Mouse (Mus musculus) spleen, postnatal 36 days (tissue): ENCODE data around the gene Erbb2.

Experiments used
- DNase-seq, 2 experiments: peaks; one replicate each; pipeline ENCODE4 v3.0.0; 2022; ENCODE audit warnings: low spot score in 2 of 2, mixed read lengths in 1 of 2

Gene Erbb2

DNA sequence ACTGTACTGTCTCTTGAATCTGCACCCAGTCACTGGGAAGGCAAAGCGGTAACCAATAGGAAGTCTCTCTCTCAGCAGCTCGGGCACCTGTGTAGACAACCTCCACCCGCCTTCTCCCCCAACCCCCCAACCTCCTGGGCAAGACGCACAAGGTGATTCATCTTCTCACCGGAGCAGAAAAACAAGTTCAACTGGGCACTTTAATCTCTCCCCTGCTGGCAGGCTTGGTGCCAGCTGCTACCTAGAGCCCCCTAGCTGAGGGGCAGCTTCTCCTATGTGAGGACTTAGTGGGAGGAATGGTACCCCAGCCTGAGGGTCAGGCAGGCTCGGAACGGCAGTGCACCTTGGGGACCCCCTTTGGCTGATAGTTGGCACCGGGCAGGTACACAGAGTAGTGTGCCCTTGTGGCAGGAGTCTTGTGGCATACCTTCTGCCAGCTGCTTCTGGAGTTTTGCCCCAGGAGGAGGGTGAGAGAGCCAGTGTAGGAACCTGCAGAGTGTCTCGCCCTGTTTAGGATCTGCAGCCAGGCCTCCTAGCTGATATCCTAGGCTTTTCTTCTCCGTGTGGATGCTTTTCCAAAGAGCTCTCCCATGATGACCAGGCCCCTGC, 6.8 kb downstream of the Erbb2 start:
- no peak for DNase-seq

DNA sequence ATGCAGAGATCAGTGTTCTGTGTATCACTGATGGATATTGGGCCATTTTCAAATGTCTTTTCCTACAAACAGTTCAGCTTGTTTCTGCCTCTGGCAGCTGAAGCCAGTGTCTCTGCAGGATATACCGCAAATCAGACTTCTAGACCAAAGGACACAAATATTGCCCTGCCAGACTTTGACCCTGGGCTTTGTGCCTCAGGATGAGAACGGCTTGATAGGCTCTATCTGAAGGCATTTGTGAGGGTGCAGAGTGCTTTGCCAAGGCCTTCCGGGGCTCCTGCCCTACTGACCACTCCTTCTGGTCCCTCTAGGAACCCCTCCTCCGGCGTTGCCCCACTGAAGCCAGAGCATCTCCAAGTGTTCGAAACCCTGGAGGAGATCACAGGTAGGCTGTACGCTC, 14.3 kb downstream of the Erbb2 start:
- no peak for DNase-seq

DNA sequence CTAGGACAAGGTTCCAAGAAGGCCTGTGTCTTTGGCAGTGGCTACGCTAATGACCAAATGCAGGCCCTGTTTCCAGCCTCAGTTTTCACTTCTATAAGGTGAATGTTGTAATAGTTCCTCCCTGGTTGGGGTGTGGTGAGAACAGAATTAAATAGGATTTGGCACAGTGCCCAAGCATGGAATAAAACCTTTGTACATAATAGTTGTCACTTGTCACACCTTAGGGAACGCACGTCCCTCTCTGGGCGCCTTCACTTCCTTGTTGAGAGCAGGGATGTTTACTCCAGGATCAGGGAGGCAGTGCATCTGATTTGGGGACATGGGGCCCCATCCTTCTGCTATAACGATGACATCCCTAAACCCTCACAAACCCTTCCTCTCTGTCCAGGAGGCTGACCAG, 16.2 kb downstream of the Erbb2 start:
- no peak for DNase-seq

DNA sequence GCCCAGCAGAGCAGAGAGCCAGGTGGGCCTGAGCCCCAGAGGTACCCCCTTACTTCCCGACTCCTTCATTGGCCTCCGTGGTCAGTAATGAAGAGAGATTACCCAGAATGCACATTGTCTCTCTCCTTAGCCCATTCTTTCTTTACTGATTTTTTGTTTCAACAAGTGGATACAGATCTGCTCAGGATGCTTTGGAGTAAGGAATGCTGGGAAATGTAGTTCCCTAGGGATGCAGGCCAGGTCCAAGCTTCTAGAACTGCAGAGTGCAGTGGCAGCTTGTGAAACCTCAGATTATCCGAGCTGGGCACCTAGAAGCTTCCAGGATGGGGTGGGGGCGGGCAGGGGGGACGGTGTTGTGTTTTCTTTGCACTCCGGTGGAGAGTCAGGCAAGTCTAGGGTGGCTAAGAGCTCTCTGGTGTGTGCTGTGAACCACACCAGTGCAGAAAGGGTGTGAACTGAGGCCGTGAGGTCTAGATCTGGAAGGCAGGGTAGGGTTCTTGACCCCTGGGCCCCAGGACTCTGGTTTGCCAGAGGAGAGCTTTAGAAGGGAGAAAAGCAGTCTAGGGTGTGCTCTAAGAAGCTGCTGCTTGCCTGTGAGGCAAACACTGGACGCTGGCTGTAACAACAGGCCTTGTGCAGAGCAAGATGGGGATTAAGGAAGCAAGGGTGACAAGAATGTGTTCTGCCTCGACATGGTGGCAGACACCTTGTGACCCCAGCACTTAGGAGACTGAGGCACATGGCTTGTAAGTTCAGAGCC, 19.7 kb downstream of the Erbb2 start:
- no peak for DNase-seq

DNA sequence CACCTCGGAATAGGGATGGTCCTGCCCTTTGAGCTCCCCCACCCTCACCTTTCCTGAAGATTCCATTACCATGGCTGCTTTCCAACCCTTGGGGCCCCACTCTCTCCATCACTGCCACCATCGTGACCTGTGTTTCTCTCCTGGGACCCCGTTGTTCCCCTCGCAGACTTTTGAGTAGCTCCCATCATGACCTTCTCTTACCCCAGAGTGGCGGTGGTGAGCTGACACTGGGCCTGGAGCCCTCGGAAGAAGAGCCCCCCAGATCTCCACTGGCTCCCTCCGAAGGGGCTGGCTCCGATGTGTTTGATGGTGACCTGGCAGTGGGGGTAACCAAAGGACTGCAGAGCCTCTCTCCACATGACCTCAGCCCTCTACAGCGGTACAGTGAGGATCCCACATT, 23.5 kb downstream of the Erbb2 start:
- no peak for DNase-seq

DNA sequence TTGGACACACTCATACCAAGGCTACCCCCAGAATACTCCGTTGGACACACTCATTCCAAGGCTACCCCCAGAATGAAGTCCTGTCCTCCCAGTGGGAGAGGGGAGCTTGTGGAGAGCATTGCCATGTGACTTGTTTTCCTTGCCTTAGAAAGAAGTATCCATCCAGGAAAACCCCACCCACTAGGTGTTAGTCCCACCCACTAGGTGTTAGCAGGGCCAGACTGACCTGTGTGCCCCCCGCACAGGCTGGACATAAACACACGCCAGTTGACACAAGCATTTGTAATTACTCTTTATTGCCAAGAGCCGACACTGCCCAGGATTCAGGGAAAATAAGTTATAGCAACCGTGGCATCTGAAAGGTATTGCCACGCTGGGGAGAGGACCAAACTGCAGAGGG, 25.2 kb downstream of the Erbb2 start:
- DNase-seq: no peak

DNA sequence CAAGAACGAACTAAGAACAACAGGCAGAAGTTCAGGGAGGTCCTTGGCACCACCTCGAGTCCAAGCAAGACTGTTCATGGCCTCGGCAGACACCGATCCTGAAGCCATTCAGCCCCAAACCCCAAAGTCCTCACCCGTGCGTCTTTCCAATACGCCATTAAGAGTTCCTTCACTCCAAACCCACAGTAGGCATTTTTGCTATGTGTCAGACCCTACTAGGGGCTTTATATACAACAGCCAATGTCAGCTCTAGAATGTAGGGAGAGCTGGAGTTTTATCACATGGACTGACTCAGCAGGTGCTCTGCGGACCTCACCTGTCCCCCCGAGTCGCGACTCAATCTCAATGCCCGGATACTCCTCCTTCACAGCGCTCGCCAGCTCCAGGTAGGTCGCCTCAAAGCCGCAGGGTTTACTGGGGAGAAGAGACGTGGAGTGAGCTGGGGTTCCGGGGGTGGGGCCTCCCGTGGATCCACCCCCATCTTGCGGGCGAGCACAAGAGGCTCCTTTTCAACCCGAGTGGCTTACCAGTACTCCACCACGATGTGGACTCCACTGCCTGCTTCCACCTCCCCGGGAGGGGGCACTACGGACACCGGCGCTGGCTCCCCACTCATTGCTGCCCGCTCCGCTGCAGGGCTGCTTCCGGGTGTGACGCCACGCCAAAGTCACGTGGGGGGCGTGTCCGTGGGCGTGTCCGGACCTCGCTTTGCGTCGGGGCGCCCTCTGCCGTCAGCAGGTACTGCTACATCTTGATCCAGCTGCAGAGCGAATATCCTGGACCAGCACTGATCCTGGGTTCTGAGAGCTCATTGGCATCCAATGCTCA, 26.3 kb downstream of the Erbb2 start, which contains the start of gene Mien1:
Gene Mien1, minus strand, starts transcription at position 661 of the 828 bp plus-strand sequence.
- DNase-seq: peak; percentile 88

DNA sequence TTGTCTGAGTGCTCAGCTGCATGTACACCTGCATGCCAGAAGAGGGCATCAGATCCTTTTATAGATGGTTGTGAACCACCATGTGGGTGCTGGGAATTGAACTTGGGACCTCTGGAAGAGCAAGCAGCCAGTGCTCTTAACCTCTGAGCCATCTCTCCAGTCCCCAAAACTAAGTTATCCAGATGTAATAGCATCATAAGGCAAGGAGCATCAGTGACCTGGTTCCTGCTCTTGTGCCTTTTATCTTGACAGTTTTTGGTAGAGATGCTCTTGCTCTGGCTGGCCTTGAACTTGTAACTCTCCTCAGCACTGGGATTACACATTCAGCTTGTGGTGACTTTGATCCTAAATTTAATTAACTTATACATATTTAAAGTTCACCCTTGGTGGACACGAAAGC, 31.4 kb downstream of the Erbb2 start:
- no peak for DNase-seq

DNA sequence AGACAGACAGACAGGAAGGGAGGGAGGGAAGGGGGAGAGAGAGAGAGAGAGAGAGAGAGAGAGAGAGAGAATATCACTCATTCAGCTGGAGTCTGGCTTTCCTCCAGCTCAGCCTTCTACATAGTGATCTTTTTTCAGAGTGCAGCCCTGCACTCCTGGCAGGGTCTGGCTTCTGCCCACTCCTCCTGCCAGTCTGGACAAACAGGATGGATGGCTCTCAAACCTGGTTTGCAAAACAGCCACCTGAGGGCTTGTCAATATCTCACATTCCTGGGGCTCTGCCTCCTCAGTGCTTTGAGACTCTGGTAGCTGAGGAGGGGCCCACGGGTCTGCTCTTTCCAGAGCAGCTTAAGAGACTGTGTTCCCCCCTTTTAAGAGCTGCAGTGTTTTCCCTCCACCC, 33.0 kb downstream of the Erbb2 start:
- no peak for DNase-seq

DNA sequence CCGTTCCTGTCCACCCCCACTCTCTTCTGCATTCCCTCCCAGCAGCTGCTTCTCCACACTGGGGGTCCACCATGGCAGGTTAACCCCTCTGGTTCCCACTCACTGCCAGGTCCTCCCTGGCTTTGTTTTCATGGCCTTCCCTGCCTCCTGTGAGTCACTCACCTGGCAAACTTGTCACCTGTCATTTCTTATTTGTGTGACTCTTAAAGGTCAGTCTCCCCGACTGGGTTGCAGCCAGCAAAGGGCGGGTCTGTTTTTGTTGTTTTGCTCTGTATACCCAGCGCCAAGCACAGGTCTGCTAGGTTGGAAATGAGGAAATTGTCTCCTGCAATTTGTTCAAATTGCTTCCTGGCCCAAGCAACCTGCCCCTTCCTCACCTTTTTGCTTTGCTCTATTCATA, 33.4 kb downstream of the Erbb2 start:
- DNase-seq: no peak

DNA sequence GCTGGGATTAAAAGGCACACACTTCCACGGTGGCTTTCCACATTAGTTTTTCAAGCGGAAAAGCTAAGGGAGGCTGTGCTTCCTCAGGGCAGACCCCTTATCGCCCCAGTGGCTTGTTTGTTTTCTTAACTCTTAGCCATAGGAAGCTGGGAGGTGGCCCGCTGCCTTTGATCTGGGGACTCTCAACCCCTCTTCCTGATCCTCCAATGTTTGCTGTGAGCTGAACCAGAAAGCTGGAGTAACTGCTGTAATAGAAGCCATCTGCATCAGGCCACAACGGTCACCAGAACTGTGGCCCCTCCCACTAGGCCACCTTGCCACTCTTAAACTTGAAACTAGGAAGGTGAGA, 33.9 kb downstream of the Erbb2 start, which contains the start of gene Grb7:
Gene Grb7, plus strand, starts transcription at position 182 of the 349 bp plus-strand sequence.
- DNase-seq: no peak

DNA sequence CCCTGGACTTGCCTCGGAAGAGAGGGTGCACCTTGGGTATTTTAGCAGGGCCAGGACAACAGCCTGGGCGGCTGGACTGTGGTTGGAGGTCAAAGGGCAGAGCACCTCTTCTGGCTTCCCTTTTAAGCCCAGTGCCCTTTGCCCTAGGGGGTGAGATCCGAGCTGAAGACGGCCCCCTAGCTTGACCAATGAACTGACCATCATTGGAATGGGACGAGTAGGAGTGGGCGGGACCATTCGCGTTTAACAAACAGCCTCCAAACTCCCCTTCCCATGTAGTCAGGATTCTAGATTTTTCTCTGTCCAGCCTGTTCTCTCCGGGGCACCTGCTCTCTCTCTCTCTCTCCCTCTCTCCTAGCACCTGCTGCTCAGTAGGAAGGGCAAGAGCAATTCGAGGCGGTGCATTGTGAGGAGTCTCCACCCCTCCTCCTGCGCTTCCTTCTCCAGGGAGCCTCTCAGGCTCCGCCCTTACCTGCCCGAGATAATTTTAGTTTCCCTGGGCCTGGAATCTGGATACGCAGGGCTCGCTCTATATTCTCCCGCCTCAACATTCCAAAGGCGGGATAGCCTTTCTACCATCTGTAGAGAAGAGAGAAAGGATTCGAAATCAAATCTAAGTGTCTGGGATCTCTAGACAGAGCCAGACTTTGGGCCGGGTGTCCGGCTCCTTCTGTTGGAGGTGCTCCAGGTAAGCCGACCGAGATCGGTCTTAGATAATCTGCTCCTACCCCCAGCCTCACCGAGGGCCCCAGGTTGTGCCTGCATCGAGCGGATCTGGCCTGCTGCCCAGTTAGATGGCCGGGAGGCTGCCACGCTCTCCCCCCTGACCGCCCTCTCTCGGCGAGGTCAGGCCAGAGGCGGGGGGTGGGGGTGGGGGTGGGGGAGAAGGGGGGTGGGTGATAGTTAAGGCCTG, 34.5 kb downstream of the Erbb2 start:
- DNase-seq: no peak

DNA sequence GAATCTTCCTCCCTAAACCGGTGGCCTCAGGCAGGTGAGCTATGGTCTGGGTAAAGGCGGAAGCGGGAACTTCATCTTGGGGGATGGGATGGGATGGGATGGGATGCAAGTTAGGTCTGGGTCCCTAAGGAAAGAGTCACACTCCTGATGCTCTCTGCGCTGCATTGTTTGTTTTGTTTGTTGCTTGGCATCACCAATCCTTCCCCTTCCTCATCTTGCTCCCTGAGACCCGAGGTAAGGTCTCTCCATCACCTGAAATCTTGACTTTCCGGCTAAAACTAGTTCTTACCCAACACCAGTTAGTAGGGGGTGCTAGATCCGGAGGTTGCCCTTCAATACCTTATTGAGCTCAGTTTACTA, 35.2 kb downstream of the Erbb2 start:
- DNase-seq: no peak

DNA sequence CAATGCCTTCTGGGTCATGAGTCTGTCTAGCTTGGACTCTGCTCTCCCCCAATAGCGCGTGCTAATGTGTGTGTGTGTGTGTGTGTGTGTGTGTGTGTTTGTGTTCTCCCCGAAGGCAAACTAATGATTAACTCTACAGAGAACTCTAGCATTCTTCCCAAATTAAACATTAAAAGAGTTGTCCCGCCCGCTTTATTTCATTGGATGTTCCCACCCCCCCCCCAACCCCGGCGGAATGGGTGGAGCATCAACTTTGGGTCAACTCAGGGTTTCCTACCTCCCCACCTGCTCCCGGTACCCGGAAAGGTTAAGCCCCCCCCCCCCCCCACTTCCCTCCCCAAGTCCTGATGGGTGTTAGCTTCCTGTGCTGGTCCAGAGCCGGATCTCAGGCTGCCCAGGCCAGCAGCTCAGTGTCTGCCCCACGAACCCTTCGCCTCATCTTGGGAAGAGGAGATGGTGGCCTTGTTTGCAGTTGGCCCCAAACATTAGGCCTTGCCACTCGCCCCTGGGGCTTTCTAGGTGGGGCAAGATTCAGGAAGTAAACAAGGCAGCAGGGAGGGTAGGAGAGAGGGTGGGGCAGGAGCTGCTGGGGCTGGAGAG, 36.0 kb downstream of the Erbb2 start:
- peak in 1 of 2 experiments; percentile 24 for DNase-seq

DNA sequence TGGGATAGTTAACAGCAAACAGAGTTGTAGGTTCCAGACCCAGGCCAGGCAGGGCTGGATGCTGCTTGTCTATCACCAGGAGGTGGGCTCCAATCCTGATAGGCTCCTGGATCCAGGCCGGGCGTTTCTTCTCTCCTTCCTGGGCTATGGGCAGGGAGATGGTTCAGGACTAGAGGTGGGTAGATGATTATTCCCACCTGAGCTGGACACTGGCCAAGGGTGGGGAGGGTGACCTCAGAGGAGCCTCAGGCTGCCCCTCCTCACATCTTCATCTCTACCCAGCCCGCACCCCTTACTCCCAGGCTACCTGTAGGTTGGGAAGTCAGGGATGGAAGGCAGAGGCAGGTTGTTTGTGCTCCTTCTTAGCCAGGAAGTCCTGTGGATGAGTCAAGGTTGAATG, 37.1 kb downstream of the Erbb2 start:
- DNase-seq: no peak

DNA sequence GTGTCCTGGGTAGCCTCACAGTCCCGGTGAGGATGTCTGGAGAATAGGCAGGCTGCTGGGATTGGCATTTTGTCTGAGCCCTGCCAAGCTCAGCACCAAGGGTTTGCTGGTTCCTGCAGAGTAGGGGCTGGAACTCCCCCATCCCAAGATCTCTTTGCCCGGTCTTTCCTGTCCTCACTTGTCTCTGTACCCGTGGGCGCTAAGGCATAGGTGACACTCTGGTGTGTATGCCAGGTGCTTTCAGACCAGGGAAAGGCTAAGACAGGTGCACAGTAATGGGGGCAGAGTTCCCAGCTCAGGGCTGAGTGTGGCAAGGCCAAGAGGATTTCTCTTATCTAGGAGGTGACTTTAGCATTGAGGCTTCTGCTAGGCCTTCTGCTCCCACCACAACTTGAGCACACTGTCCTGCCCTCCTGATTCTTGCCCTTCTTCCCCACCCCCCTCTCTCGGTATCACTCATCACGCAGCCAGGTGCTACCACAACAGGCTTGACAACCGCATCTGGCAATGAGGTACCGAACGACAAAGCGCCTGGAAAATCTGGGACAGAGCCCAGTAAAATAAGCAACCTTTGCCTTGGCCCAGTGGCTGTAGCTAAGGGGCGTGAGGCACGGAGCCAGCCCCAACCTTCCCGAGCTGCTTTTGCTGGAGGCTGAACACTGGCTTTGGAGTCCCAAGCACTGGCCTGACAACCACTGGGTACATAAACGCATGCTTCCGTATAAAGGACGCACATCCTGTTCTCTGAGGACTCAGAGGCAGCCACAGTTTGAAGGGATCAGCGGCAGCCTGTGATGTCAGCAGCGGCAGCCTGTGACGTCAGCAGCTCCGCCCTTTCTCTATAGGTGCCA, 37.9 kb downstream of the Erbb2 start:
- DNase-seq: no peak

DNA sequence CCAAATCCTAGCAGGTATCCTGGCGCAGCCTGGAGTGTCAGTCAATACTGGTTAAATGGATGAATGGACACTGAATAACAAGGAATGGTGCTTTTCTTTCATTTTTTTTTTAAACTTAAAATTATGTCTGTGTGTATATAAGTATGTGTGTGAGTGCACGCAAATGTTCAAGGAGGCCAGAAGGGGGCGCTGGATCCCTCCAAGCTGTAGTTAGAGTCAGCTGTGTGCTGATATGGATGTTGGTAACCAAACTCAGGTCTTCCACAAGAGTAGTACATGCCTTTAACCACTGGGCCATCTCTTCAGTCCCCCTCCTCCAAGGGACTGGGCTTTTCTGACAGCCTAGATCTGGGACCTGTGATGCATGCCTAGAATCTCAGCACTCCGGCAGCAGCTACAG, 43.2 kb downstream of the Erbb2 start:
- no peak for DNase-seq

DNA sequence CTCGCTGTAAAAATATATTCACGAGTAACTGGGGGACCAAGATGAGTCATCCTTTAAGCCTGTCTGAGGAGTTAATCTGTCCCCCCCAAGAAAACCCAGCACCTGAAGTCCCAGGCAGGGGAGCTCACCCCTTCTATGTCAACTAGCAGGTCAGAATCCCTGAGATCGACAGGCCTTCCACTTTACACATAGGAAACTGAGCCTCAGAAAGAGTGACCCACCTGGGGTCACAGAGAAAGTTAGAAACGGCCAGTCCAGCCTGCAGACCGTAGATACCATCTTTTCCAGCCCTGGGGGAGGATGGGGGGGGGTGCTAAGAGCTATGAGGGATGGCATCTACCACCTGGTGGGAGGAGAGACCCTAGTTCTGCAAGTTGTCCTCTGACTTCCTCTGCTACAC, 44.3 kb downstream of the Erbb2 start:
- DNase-seq: no peak

DNA sequence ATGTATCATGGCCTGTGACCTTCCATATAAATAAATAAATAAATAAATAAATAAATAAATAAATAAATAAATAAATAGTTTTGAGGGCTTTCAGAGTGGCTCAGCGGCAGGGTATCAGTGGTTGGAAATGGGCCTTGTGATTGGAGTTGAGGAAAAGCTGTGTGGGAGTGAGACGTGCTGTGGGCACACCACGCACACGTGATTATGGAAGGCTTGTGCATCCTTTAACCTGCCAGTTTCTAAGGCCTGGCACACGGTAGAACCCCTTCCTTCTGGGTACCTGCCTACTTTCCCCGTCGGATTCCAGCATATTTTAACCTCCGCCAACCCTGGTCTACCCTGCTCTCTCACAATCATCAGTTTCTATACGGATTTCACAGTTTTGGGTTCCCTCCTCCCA, 44.7 kb downstream of the Erbb2 start:
- no peak for DNase-seq

DNA sequence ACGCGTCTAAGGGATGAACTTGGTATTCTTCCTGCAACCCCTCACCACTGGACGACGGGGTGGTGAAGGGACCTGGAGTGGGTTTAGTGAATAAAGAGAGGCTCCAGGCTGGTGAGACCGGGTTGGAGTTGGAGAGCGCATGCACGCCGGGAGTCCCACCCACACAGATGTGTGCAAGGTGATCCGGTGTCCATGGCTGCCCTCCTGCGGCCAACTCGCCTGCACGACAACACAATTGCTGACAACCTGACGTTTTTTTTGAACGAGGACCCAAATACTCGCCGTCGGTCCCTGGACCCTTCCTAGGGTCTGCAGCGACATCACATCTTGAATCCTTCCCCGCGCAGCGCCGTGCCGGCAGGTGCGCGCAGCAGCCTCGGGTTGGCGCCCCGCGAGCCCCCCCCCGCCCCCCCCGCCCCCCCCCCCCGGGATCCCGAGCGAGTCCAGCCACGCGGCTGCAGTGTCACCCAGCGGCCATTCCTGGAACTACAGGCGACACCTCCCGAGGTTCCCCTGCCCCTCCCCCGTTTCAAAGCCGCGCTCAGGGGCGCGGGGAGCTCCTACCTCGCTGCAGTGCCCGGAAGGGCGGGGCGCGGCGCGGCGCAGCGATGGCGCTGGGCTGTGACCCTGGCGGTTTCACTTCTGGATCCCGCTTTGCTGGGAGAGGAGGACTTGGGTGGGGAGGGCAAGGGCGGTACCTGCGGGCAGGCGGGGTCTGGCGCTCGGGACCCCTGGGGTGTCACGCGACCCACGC, 45.3 kb downstream of the Erbb2 start:
- DNase-seq: peak; percentile 97 to 98
